Mouse (Mus musculus) olfactory bulb, adult 2 months (tissue): ENCODE measurements around the gene Ebf3. TPM values are rescaled to one million over a fixed set of nuclear protein-coding genes. Genes with fewer than 3 reads are reported as not detected.

Experiments used
- H3K27ac ChIP-seq: fragments of 200-500 bp; 2 replicates; pipeline ENCODE4 v1.5.1; 2012; ENCODE audit warnings: low read depth, low read length; ENCODE audit not compliant: insufficient read depth
- H3K4me1 ChIP-seq: fragments of 200-500 bp; 2 replicates; pipeline ENCODE4 v1.6.1; 2012; ENCODE audit warnings: low read length; ENCODE audit not compliant: control insufficient read depth, insufficient read depth
- H3K4me3 ChIP-seq: fragments of 200-500 bp; 2 replicates; pipeline ENCODE4 v1.5.1; 2012; ENCODE audit warnings: mild to moderate bottlenecking, low read depth, low read length, moderate library complexity; ENCODE audit not compliant: insufficient read depth
- CTCF ChIP-seq: fragments of 200-500 bp; IDR thresholded peaks from 2 replicates; pipeline ENCODE4 v1.5.1; 2012; ENCODE audit warnings: low read depth, mild to moderate bottlenecking, low read length, moderate library complexity; ENCODE audit not compliant: insufficient read depth
- POLR2A ChIP-seq: fragments of 200-500 bp; IDR thresholded peaks from 2 replicates; pipeline ENCODE4 v1.6.1; 2012; ENCODE audit warnings: mild to moderate bottlenecking, low read depth, low read length, moderate library complexity; ENCODE audit not compliant: insufficient read depth
- WGBS: fragments of 180-500 bp; shearing (Covaris S2); methylation state at CpG from one replicate; pipeline ENCODE4 v1.1.7; 2018; 5-methylcytosine and 5-hydroxymethylcytosine counted together
- polyA plus RNA-seq: library from polyadenylated mRNA; stranded (reverse); fragments of >200 nt; gene quantifications from 2 replicates; pipeline ENCODE4 v1.2.4, GENCODE M21; 2012; ENCODE audit warnings: low replicate concordance; ENCODE audit not compliant: missing spikeins, insufficient read depth, insufficient read length

The Ebf3 gene
- not detected in 2 replicates for polyA plus RNA-seq

- no peak for TF ChIP-seq CTCF
- no peak for TF ChIP-seq POLR2A
- H3K4me3 ChIP-seq = peak within 1 kb of the TSS; percentile 25
- no peak within 1 kb of the TSS for H3K27ac ChIP-seq
- 2% methylated on average over 126 of the region's 127 CpGs for WGBS
- H3K4me1 ChIP-seq = peaks cover 19% of the 10 kb centered on the region
Observed at GRCm38 (mm10) chr7:137313904-137314691, at the start of gene Ebf3. Ebf3 (minus strand) TSS chr7:137314445.

- Histone ChIP-seq H3K4me1 (no peaks in the 10 kb centered on the region), H3K27ac (no peak overlapping the region), H3K4me3 (no peak overlapping the region)
- TF ChIP-seq CTCF = no peak
- TF ChIP-seq POLR2A = no peak
- WGBS = 83% methylated on average over 7 of the region's 7 CpGs
Observed at GRCm38 (mm10) chr7:137346860-137347259, 32.6 kb upstream of the Ebf3 start.

GRCm38 (mm10) chr7:137346068-137346467 lies 31.8 kb upstream of the Ebf3 start:
- Histone ChIP-seq H3K4me3 (no peak overlapping the region), H3K27ac (no peak overlapping the region), H3K4me1 (no peaks in the 10 kb centered on the region)
- TF ChIP-seq POLR2A = no peak
- TF ChIP-seq CTCF = no peak
- WGBS = 54% methylated on average over 10 of the region's 10 CpGs

- Histone ChIP-seq H3K4me1 (no peaks in the 10 kb centered on the region), H3K27ac (no peak overlapping the region), H3K4me3 (no peak overlapping the region)
- 86% methylated on average over 2 of the region's 2 CpGs for WGBS
- TF ChIP-seq CTCF (no peak), POLR2A (no peak)
Observed at GRCm38 (mm10) chr7:137333951-137334350, 19.7 kb upstream of the Ebf3 start.

GRCm38 (mm10) chr7:137322926-137323325 lies 8.7 kb upstream of the Ebf3 start:
- Histone ChIP-seq H3K27ac (no peak overlapping the region), H3K4me3 (no peak overlapping the region), H3K4me1 (peaks cover 8% of the 10 kb centered on the region; the same call in 1 of the 2 replicates)
- TF ChIP-seq CTCF = no peak
- no peak for TF ChIP-seq POLR2A
- 3% methylated on average over 21 of the region's 21 CpGs for WGBS

- no peak overlapping the region for H3K27ac ChIP-seq
Observed at GRCm38 (mm10) chr7:137321961-137322784, 7.9 kb upstream of the Ebf3 start.

GRCm38 (mm10) chr7:137321141-137321813 lies 7.0 kb upstream of the Ebf3 start:
- no peak overlapping the region for H3K4me3 ChIP-seq
- TF ChIP-seq CTCF (peak; percentile 59; the same call in 1 of the 2 replicates), POLR2A (no peak)
- H3K27ac ChIP-seq = no peak overlapping the region
- WGBS = 1% methylated on average over 52 of the region's 52 CpGs
- H3K4me1 ChIP-seq = peaks cover 8% of the 10 kb centered on the region; the same call in 1 of the 2 replicates

More at GRCm38 (mm10) chr7:137321961-137322784, 7.9 kb upstream of the Ebf3 start:
- 1% methylated on average over 72 of the region's 72 CpGs for WGBS
- no peak overlapping the region for H3K4me3 ChIP-seq
- TF ChIP-seq POLR2A (no peak), CTCF (no peak)
- H3K4me1 ChIP-seq = peaks cover 8% of the 10 kb centered on the region; the same call in 1 of the 2 replicates

GRCm38 (mm10) chr7:137320320-137320719 lies 6.1 kb upstream of the Ebf3 start:
- no peak for TF ChIP-seq CTCF
- TF ChIP-seq POLR2A = no peak
- WGBS = 6% methylated on average over 11 of the region's 11 CpGs
- Histone ChIP-seq H3K4me3 (no peak overlapping the region), H3K27ac (no peak overlapping the region), H3K4me1 (peaks cover 8% of the 10 kb centered on the region; the same call in 1 of the 2 replicates)
